Mouse (Mus musculus) mesoderm, embryonic 11.5 days (tissue): ENCODE results near the gene Sec23b.
"Not testable (repeated sequence)": the region's sequence is repeated elsewhere in the genome, so short reads cannot be mapped to it uniquely, and the experiment has no call there.

Experiments
- DNase-seq: peaks from one replicate; pipeline ENCODE4 v3.0.0-alpha.2; 2012; ENCODE audit warnings: low read depth, low spot score

The Sec23b gene

GRCm38 (mm10) chr2:144555820-144556552, at the start of gene Sec23b:
TSS of gene Sec23b (plus strand) at chr2:144556229.
- peak; percentile 96 for DNase-seq

DNA sequence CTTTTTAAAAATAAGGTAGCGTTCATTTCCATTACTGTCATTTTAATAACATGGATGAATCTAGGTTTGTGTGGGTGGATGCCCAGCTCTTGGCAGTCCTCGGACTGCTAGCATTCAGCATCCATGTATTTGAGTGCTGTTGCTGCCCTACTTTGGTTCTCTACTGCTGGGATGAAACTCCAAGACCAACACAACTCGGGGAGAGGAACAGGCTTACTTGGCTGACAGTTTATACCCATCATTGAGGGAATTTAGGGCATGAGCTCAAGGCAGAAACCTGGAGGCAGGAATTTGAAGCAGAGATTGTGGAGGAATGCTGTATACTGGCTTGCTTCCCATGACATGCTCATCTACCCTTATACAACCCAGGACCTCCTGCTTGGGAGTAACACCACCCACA, 41.4 kb upstream of the Sec23b start:
- DNase-seq: no peak

DNA sequence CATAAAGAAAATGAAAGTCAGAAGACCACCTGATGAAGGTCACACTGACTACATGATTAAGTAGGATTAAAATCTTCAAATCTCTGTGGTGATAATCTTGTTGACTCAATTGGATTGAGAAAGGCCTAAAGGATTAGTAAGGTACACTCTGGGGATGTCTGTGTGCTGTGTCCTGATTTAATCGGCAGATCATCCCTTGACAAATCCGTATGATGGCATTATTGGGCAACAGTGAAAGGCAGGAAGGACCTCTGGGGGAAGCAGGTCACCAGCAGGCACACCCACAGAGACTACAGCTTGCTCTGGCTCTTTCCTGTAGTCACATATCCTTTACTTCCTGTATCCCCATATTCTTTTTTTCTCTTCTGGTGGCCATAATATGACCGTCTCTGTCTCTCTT, 36.3 kb upstream of the Sec23b start:
- no peak for DNase-seq

DNA sequence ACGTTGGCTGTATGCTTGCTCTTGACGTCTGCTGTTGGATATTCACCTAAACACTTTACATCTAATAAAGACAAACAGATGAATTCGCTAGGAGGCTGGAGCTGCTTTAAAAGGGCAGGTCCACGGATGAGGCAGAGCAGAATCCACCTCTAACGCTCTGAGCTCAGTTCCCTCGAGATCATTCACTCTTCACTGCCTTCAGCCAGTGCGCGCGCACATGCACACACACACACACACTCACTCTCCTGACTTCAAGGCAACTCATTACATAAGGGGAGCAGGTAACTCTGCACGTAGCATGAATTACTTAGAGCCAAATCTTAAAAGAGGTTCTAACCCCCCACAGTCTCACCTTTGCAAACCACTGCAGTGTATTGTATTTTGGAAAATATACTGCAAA, 30.2 kb upstream of the Sec23b start:
- no peak for DNase-seq

- peak; percentile 96 for DNase-seq
Observed at GRCm38 (mm10) chr2:144526981-144527820, 28.8 kb upstream of the Sec23b start, which contains the start of the genes Dzank1 and Polr3f. TSS of gene Dzank1 (minus strand) at chr2:144527414. TSS of gene Polr3f (plus strand) at chr2:144527718.

DNA sequence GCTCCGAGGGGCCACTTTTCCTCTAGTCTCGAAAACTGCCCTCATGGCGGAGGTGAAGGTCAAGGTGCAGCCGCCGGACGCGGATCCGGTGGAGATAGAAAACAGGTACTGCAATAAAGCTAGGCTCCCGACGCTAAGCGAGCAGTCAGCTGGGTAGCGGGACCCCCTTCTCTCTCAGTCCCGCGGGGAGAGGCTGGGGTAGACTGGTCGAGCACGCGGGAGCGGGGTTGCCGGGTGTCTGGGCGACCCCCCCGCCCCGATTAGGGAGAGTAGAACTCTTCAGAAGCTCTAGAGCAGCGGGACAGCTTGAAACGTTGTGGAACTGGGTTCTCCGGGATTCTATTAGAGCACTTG, 28.2 kb upstream of the Sec23b start:
- no peak for DNase-seq

- DNase-seq: no peak
Observed at GRCm38 (mm10) chr2:144537123-144537522, 18.9 kb upstream of the Sec23b start.

GRCm38 (mm10) chr2:144541246-144541645, 14.8 kb upstream of the Sec23b start:
- DNase-seq: no peak

- DNase-seq: no peak
Observed at GRCm38 (mm10) chr2:144543670-144544069, 12.4 kb upstream of the Sec23b start.

DNA sequence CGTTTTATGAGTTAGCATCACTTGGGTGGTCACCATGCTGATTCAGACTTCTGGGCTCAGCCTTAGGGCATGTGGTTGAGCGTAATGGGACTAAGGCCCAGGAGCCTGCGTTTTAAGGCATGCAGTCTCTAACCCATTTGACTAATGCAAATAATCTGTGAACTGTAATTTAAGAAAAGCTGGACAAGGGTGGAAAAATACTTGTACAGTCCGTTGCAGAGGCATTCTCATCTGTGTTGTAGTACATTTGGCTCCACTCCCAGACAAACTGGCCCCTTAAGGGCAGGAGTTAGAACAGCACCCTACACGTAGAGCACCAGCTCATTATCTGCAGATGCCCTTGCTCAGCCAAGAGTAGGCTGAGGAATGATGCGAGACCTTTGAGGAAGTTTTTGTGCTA, 11.4 kb upstream of the Sec23b start:
- DNase-seq: no peak

- no peak for DNase-seq
Observed at GRCm38 (mm10) chr2:144545061-144545460, 11.0 kb upstream of the Sec23b start.

- DNase-seq: no peak
Observed at GRCm38 (mm10) chr2:144545481-144545880, 10.5 kb upstream of the Sec23b start.

DNA sequence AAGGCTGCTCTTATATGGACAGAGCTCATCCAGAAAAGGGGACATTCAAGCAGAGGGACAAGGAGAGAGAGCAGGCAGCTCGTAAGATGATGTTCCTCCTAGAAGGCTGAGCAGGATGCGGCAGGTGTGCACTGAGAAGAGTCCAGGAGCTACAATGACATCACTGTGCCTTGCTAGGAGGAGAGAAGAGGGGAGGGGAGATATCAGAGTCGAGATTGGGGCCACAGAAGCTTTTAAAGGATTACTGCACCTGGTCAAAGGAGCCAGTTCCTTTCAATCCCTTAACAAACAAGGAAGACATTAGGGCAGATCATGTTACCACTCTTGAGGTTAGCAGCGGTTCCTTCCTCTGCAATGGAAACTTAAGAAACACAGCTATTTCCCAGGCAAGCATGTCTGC, 8.5 kb upstream of the Sec23b start:
- no peak for DNase-seq

DNA sequence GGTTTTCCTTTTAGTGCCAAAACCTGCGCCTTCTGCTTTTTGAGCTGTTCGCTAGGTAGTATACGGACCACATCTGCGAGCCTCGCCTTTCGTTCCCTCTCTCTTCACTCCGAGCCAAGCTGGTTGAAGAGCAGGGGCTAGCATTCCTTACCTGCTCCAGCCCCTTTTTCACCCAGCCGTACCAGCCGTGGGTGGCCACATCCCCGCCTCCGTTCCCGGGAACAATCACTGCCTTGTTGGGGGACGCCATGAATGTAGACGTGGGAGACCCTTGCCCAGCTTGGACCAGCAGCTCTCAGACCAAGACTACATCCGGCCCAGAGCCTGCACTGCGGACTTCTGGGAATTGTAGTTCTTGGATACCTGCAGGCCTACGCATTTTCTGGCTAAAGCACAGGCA, 5.5 kb upstream of the Sec23b start, which contains the start of gene Rbbp9:
TSS of gene Rbbp9 (minus strand) at position 341 of the 400 bp plus-strand sequence.
- DNase-seq: peak; percentile 90

DNA sequence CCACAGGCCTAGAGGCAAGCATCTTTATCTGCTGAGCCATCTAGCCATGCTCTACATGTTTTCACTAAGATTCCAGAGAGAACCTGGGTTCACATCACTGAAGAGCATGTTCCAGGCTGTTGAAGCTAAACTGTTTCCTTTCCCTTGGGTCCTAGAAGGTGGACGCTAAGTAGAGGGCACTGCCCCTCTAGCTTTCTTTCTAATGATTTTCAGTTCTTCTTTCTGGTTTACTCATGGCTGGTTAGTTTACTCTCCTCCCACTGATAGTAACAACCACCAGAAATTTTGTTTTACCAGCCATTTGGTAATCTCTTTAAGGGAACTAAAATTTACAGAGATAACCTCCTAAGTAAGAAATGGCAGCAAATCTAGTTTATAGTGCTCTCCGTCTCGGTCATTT, 2.1 kb upstream of the Sec23b start:
- no peak for DNase-seq

DNA sequence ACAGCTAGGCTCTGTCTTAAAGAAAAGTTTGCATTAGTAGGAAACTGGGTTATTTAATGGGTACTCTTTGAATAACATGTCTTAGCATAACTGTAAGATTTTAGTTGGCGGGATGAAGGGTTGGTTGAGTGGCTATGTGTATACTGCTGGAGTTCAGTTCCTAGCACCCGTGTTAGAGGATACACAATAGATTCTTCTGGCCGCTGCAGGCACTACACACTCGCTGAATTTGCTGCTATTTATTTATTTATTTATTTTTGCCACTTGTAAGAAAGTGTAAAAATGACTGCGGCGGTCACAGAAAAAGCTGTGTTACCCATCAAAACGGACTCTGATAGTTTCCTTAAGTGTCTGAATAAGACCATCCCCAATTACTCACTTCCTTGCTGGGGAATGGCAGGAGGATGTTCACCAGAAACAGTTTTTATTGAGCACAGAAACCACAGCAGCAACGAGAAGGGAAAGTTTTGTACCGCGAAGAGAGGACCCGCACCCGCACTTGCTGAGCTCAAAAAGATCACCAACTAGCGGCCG, 676 bp upstream of the Sec23b start:
- DNase-seq: peak; percentile 10

- no peak for DNase-seq
Observed at GRCm38 (mm10) chr2:144588723-144589122, 32.7 kb downstream of the Sec23b start.

- DNase-seq: not testable (repeated sequence)
Observed at GRCm38 (mm10) chr2:144593036-144593435, 37.0 kb downstream of the Sec23b start.

DNA sequence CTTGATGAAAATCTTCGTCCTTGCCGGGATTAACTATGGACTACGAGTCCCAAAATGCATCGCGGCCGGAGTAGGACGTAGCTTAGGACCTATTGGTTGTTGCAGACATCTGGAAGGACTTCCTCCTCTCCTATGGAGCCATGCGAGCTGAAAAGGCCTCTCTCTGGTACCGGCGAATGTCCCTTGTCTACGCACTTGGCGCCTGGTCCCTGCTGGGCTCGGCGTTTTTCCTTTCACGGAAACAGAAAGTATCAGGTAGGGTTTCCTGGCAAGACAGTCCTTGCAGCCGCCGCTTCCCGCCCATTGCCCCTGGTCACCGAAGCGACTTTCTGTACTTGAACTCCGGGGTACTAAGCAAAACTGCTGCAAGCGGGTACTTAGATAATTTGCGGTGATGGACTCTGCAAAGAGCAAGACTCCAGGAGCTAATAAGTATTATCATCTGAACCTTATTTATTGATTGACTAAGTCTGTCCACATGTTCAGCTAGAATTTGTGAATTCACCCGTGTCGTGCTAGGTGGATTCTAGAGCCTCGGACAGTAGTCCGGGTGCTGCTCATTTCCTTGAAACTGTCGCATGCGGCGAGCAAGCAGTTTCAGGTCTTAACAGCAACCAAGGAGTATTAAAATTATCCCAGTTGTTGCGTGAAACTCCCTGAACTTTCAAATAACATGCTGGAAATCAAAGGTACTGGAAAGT, 38.1 kb downstream of the Sec23b start, which contains the start of gene Smim26:
TSS of gene Smim26 (plus strand) at position 104 of the 701 bp plus-strand sequence.
- peak; percentile 82 for DNase-seq

DNA sequence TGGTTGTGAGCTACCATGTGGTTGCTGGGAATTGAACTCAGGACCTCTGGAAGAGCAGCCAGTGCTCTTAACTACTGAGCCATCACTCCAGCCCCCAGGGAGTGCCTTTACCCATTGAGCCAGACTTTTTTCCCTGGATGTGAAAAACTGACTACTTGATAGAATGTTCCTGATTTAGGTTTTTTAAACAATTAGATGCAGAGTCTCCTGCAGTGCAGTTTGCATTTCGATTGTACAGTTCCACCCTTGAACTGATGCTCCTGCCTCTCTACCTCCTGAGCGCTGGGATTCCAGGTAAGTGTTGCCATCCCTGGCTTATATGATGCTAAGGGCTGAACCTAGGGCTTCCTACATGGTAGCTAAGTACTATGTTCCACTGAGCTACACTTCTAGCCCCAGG, 42.0 kb downstream of the Sec23b start:
- no peak for DNase-seq

GRCm38 (mm10) chr2:144599831-144600687, 44.0 kb downstream of the Sec23b start, which contains the start of gene Dtd1:
TSS of gene Dtd1 (plus strand) at chr2:144599897.
- peak; percentile 88 for DNase-seq
